Mouse (Mus musculus): Measurements from ENCODE around the gene Hist2h3c2. TPM values are rescaled to one million over a fixed set of nuclear protein-coding genes. Genes with fewer than 3 reads are reported as not detected.
"Not testable (repeated sequence)": the region's sequence is repeated elsewhere in the genome, so short reads cannot be mapped to it uniquely, and the experiment has no call there.

Hist2h3c2 gene
- not detected for polyA plus RNA-seq (2017; shearing (Covaris generic))

- peak; percentile 64 for ATAC-seq
Observed at GRCm38 (mm10) chr3:96238954-96239793, at the start of gene Hist2h3c2. Gene Hist2h3c2, minus strand, starts transcription at chr3:96239127.

- ATAC-seq: not testable (repeated sequence)
Observed at GRCm38 (mm10) chr3:96287334-96287733, 48.4 kb upstream of the Hist2h3c2 start.

- ATAC-seq: no peak
Observed at GRCm38 (mm10) chr3:96284457-96284856, 45.5 kb upstream of the Hist2h3c2 start.

GRCm38 (mm10) chr3:96280660-96281059, 41.7 kb upstream of the Hist2h3c2 start:
- ATAC-seq: no peak

- peak; percentile 85 for ATAC-seq
Observed at GRCm38 (mm10) chr3:96277800-96278624, 39.1 kb upstream of the Hist2h3c2 start.

GRCm38 (mm10) chr3:96277428-96277799, 38.5 kb upstream of the Hist2h3c2 start:
- ATAC-seq: no peak

GRCm38 (mm10) chr3:96273591-96274465, 34.9 kb upstream of the Hist2h3c2 start:
- ATAC-seq: peak; percentile 42

GRCm38 (mm10) chr3:96269511-96270474, 30.9 kb upstream of the Hist2h3c2 start, which contains the start of gene Hist2h2bb:
Gene Hist2h2bb, plus strand, starts transcription at chr3:96269752.
- ATAC-seq: peak; percentile 86

GRCm38 (mm10) chr3:96268776-96269378, 29.9 kb upstream of the Hist2h3c2 start:
- ATAC-seq: peak; percentile 35

- ATAC-seq: peak; percentile 38
Observed at GRCm38 (mm10) chr3:96268051-96268775, 29.3 kb upstream of the Hist2h3c2 start, which contains the start of gene Hist2h3b. Gene Hist2h3b, plus strand, starts transcription at chr3:96268654.

GRCm38 (mm10) chr3:96267541-96267940, 28.6 kb upstream of the Hist2h3c2 start:
- no peak for ATAC-seq

GRCm38 (mm10) chr3:96266132-96266710, 27.3 kb upstream of the Hist2h3c2 start:
- ATAC-seq: no peak

- ATAC-seq: no peak
Observed at GRCm38 (mm10) chr3:96264404-96264949, 25.6 kb upstream of the Hist2h3c2 start.

GRCm38 (mm10) chr3:96263558-96264403, 24.9 kb upstream of the Hist2h3c2 start:
- peak; percentile 34 for ATAC-seq

GRCm38 (mm10) chr3:96262979-96263550, 24.1 kb upstream of the Hist2h3c2 start, which contains the start of gene Hist2h4:
Gene Hist2h4, minus strand, starts transcription at chr3:96263311.
- ATAC-seq: peak; percentile 83

- peak; percentile 67 for ATAC-seq
Observed at GRCm38 (mm10) chr3:96262216-96262875, 23.4 kb upstream of the Hist2h3c2 start.

GRCm38 (mm10) chr3:96261623-96262022, 22.7 kb upstream of the Hist2h3c2 start:
- no peak for ATAC-seq

All from CD4-positive, CD25-positive, alpha-beta regulatory T cell, adult 4 months (primary cell).